Mouse (Mus musculus): ENCODE results near the gene Zfp708. TPM values are rescaled to one million over a fixed set of nuclear protein-coding genes. Genes with fewer than 3 reads are reported as not detected.
"Not testable (repeated sequence)": the region's sequence is repeated elsewhere in the genome, so short reads cannot be mapped to it uniquely, and the experiment has no call there.

The Zfp708 gene
- 2.8 and 3.0 TPM in 2 replicates for polyA plus RNA-seq (2015; fragmentation: Nextera tagmentation; extraction: Ambion mirVana)

- no peaks in the 10 kb centered on the region for H3K27me3 ChIP-seq (replicated peaks)
- H3K9ac ChIP-seq, result no peak within 1 kb of the TSS
- no peaks in the 10 kb centered on the region for H3K9me3 ChIP-seq
- ATAC-seq (ENCODE audit: extremely low read depth, insufficient number of reproducible peaks, low FRiP score, low TSS enrichment), result no peak
- H3K4me3 ChIP-seq, result no peak within 1 kb of the TSS
- no peak within 1 kb of the TSS for H3K27ac ChIP-seq (replicated peaks)
- H3K36me3 ChIP-seq, result peaks cover 47% of the 10 kb centered on the region
- WGBS, result 83% methylated on average over 10 of the region's 10 CpGs
- H3K4me2 ChIP-seq, result no peak within 1 kb of the TSS
- no peaks in the 10 kb centered on the region for H3K4me1 ChIP-seq
These were observed at the start of gene Zfp708 for GRCm38 (mm10) chr13:67097876-67098275. TSS of gene Zfp708 (minus strand) at chr13:67097976.

- Histone ChIP-seq H3K9ac (peak overlapping the region; percentile 79), H3K36me3 (no peaks in the 10 kb centered on the region), H3K9me3 (no peaks in the 10 kb centered on the region), H3K4me3 (peak overlapping the region; percentile 68), H3K27me3 (replicated peaks) (no peaks in the 10 kb centered on the region), H3K4me2 (peak overlapping the region; percentile 72), H3K27ac (replicated peaks) (no peak overlapping the region), H3K4me1 (peaks cover 7% of the 10 kb centered on the region)
- 1% methylated on average over 18 of the region's 18 CpGs for WGBS
- ATAC-seq (ENCODE audit: extremely low read depth, insufficient number of reproducible peaks, low FRiP score, low TSS enrichment), result peak; percentile 76; the same call in 1 of the 2 replicates
These were observed 30.4 kb upstream of the Zfp708 start for GRCm38 (mm10) chr13:67128038-67128721.

DNA sequence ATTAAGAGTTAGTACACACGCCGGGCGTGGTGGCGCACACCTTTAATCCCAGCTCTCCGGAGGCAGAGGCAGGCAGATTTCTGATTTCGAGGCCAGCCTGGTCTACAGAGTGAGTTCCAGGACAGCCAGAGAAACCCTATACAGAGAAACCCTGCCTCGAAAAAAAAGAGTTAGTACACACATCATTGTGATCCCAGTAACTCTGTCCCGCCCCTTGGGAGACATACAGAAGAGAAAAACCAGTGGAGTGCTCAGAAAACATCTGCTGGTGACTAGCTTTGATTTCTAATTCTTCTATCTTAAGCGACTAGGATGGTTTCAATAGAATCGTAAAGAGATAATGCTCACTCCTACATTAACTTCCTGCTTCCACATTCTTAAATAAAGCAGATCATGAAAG is 29.7 kb upstream of the Zfp708 start:
- H3K9me3 ChIP-seq; H3K4me1 ChIP-seq; H3K27ac ChIP-seq (replicated peaks); H3K27me3 ChIP-seq (replicated peaks); ATAC-seq (ENCODE audit: extremely low read depth, insufficient number of reproducible peaks, low FRiP score, low TSS enrichment); H3K9ac ChIP-seq; H3K36me3 ChIP-seq: not testable (repeated sequence)
- 71% methylated on average over 10 of the region's 10 CpGs for WGBS
- Histone ChIP-seq H3K4me2 (peak overlapping the region; percentile 72), H3K4me3 (peak overlapping the region; percentile 68)

DNA sequence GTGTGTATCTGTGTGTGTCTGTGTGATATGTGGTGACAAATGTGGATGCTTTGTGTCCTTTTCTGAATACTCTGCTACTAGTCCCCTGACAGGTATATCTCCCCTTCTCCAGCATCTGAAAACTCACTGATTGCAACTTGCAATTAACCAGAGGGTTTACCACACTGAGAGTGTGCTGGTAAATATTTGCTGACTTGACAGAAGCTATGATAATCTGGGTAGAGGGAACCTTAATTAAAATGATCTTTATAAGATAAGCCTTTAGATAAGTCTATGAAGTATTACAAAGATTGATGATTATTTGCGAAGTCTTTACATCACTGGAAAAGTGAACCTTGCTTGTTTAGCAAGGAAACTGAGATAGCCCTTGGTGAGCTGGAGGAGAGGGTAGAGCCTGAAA is 26.7 kb upstream of the Zfp708 start:
- Histone ChIP-seq H3K36me3 (no peaks in the 10 kb centered on the region), H3K27ac (replicated peaks) (no peak overlapping the region), H3K4me1 (peaks cover 7% of the 10 kb centered on the region), H3K9ac (no peak overlapping the region), H3K4me2 (no peak overlapping the region), H3K27me3 (replicated peaks) (no peaks in the 10 kb centered on the region), H3K9me3 (no peaks in the 10 kb centered on the region), H3K4me3 (no peak overlapping the region)
- ATAC-seq (ENCODE audit: extremely low read depth, insufficient number of reproducible peaks, low FRiP score, low TSS enrichment), result no peak
- WGBS, result 79% methylated on average over 1 of the region's 1 CpGs

DNA sequence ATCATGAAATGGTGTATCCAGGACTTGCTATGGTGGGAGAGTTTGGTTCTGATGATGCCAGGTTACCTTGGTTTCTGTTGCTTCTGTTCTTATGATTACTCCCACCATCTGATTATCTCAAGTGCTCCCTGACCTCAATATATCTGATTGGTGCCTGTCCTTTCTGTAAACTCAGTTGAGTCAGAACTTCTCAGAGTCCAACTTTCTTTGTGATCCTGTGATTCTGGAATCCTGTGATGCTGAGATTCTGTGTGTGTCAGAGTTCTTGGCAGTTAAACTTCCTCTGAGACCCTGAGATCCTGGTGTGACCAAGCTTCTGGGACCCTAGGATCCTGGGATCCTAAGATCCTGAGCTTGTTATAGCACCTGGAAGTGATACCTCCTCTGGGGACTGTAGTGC is 23.6 kb upstream of the Zfp708 start, which contains the start of gene Zfp759:
Gene Zfp759 (plus strand): TSS at position 301 of the 400 bp plus-strand sequence.
- not testable (repeated sequence) for H3K36me3 ChIP-seq; H3K27me3 ChIP-seq (replicated peaks); H3K4me1 ChIP-seq; H3K9ac ChIP-seq; H3K4me3 ChIP-seq; H3K9me3 ChIP-seq; H3K27ac ChIP-seq (replicated peaks); H3K4me2 ChIP-seq; ATAC-seq (ENCODE audit: extremely low read depth, insufficient number of reproducible peaks, low FRiP score, low TSS enrichment)

- not testable (repeated sequence) for H3K4me2 ChIP-seq
These were observed 18.4 kb upstream of the Zfp708 start, which contains the start of gene Rslcan18 for GRCm38 (mm10) chr13:67116163-67116562. TSS of gene Rslcan18 (minus strand) at chr13:67116263.

GRCm38 (mm10) chr13:67113287-67113686 is 15.5 kb upstream of the Zfp708 start:
- Histone ChIP-seq H3K4me3 (no peak overlapping the region), H3K4me2 (no peak overlapping the region), H3K27ac (replicated peaks) (no peak overlapping the region), H3K4me1 (0 out of 2 replicates have a peak, but pooled peaks cover 3% of the 10 kb centered on the region), H3K27me3 (replicated peaks) (no peaks in the 10 kb centered on the region), H3K9ac (no peak overlapping the region), H3K36me3 (no peaks in the 10 kb centered on the region), H3K9me3 (no peaks in the 10 kb centered on the region)
- WGBS, result 75% methylated on average over 2 of the region's 2 CpGs
- no peak for ATAC-seq (ENCODE audit: extremely low read depth, insufficient number of reproducible peaks, low FRiP score, low TSS enrichment)

More at GRCm38 (mm10) chr13:67116163-67116562, 18.4 kb upstream of the Zfp708 start, which contains the start of gene Rslcan18:
- not testable (repeated sequence) for H3K27me3 ChIP-seq (replicated peaks); H3K9ac ChIP-seq; H3K4me1 ChIP-seq; H3K9me3 ChIP-seq; ATAC-seq (ENCODE audit: extremely low read depth, insufficient number of reproducible peaks, low FRiP score, low TSS enrichment); H3K4me3 ChIP-seq; H3K27ac ChIP-seq (replicated peaks); H3K36me3 ChIP-seq
- WGBS, result 85% methylated on average over 8 of the region's 8 CpGs

- no peaks in the 10 kb centered on the region for H3K9me3 ChIP-seq
- ATAC-seq (ENCODE audit: extremely low read depth, insufficient number of reproducible peaks, low FRiP score, low TSS enrichment), result no peak
- H3K4me3 ChIP-seq, result no peak overlapping the region
- no peak overlapping the region for H3K27ac ChIP-seq (replicated peaks)
- H3K27me3 ChIP-seq (replicated peaks), result no peaks in the 10 kb centered on the region
- H3K4me1 ChIP-seq, result peaks cover 10% of the 10 kb centered on the region
- no peaks in the 10 kb centered on the region for H3K36me3 ChIP-seq
- H3K4me2 ChIP-seq, result no peak overlapping the region
- 77% methylated on average over 12 of the region's 12 CpGs for WGBS
- H3K9ac ChIP-seq, result no peak overlapping the region
These were observed 14.3 kb upstream of the Zfp708 start for GRCm38 (mm10) chr13:67112096-67112495.

DNA sequence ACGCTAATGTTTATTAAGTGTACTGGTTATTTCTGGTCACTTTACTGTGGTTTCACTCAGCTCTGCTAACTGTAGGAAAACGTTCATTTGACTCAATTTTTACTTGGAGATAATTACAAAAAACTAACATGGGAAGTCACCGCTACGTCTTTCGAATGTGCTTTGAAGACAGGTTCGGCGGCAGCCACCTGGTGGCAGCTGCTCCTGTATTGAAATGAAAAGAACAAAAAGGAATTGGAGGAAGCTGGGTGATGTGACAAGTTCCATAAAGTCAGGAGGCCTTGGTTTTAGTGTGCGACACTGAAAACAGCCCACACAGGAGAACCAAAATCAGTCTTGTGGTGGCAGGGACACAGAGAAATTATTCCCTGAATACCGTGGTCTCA is 11.0 kb upstream of the Zfp708 start:
- H3K27me3 ChIP-seq (replicated peaks), result no peaks in the 10 kb centered on the region
- no peaks in the 10 kb centered on the region; the same call in 1 of the 2 replicates for H3K9me3 ChIP-seq
- H3K4me3 ChIP-seq, result peak overlapping the region; percentile 80
- H3K4me1 ChIP-seq, result peaks cover 10% of the 10 kb centered on the region
- H3K27ac ChIP-seq (replicated peaks), result peak overlapping the region; percentile 96
- peak overlapping the region; percentile 42 for H3K9ac ChIP-seq
- peak; percentile 38; the same call in 1 of the 2 replicates for ATAC-seq (ENCODE audit: extremely low read depth, insufficient number of reproducible peaks, low FRiP score, low TSS enrichment)
- H3K36me3 ChIP-seq, result peaks cover 13% of the 10 kb centered on the region
- WGBS, result 6% methylated on average over 9 of the region's 9 CpGs
- peak overlapping the region; percentile 86 for H3K4me2 ChIP-seq

DNA sequence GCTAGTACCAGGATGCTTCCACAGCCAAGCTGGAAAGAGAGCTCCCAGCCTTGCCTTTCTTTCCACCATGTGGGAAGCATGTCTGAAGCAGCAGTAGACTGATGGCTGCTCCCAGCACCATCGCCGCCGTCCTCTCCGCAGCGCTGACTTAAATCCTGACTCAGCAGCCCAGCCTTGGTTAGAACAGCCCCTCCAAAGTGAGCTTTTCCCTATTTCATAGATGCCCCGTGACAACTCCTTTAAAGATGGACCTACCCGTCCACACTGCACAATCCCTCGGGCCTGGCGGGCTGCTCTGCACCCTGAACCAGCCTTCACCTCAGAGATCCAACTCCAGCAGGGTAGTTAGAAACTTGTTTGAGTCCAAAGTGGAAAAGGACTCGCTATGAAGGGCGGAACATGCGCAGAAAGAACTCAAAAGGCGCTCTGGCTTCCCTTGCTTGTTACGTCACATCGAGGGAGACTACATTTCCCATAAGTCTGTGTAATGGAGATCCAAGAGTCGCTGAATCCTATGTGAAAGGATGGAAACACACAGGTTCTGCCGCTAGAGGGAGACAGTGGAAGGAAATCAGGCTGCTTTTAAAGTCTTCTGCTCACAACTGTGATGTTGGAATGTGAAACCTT is 10.5 kb upstream of the Zfp708 start, which contains the start of gene Gm28557:
Gene Gm28557 (minus strand): TSS at position 411 of the 627 bp plus-strand sequence.
- no peaks in the 10 kb centered on the region; the same call in 1 of the 2 replicates for H3K9me3 ChIP-seq
- H3K27me3 ChIP-seq (replicated peaks), result no peaks in the 10 kb centered on the region
- H3K36me3 ChIP-seq, result peaks cover 13% of the 10 kb centered on the region
- H3K27ac ChIP-seq (replicated peaks), result peak within 1 kb of the TSS; percentile 96
- H3K4me3 ChIP-seq, result peak within 1 kb of the TSS; percentile 80
- 0% methylated on average over 17 of the region's 17 CpGs for whole genome bisulfite sequencing
- peak within 1 kb of the TSS; percentile 86 for H3K4me2 ChIP-seq
- ATAC-seq (ENCODE audit: extremely low read depth, insufficient number of reproducible peaks, low FRiP score, low TSS enrichment), result peak; percentile 91
- peaks cover 10% of the 10 kb centered on the region for H3K4me1 ChIP-seq
- H3K9ac ChIP-seq, result peak within 1 kb of the TSS; percentile 90

GRCm38 (mm10) chr13:67107681-67108080 is 9.9 kb upstream of the Zfp708 start:
- Histone ChIP-seq H3K9me3 (no peaks in the 10 kb centered on the region; the same call in 1 of the 2 replicates), H3K4me2 (peak overlapping the region; percentile 86), H3K4me1 (peaks cover 10% of the 10 kb centered on the region), H3K27ac (replicated peaks) (peak overlapping the region; percentile 96), H3K4me3 (peak overlapping the region; percentile 80), H3K36me3 (peaks cover 13% of the 10 kb centered on the region), H3K27me3 (replicated peaks) (no peaks in the 10 kb centered on the region), H3K9ac (peak overlapping the region; percentile 90)
- no peak for ATAC-seq (ENCODE audit: extremely low read depth, insufficient number of reproducible peaks, low FRiP score, low TSS enrichment)
- WGBS, result 51% methylated on average over 9 of the region's 9 CpGs
